Mouse (Mus musculus): ENCODE measurements around the gene Aak1. TPM values are rescaled to one million over a fixed set of nuclear protein-coding genes. Genes with fewer than 3 reads are reported as not detected.
"Not testable (repeated sequence)": the region's sequence is repeated elsewhere in the genome, so short reads cannot be mapped to it uniquely, and the experiment has no call there.

Gene Aak1
- total RNA-seq, 2 experiments from 2014 or later = 26.9 to 29.6 TPM

- intact Hi-C loops (cut with DNase I) = no loop called here
- DNase-seq = no peak
These were observed 196.2 kb downstream of the Aak1 start for GRCm38 (mm10) chr6:87045507-87045906.

GRCm38 (mm10) chr6:87048712-87049111, 199.4 kb downstream of the Aak1 start:
- intact Hi-C loops (cut with DNase I) = loop anchor here (1.0 kb wide), 1 partner anchor 19 kb away; no protein-coding TSS in a partner anchor
- DNase-seq = not testable (repeated sequence)

GRCm38 (mm10) chr6:87051886-87052425, 202.6 kb downstream of the Aak1 start:
- DNase-seq = no peak
- intact Hi-C loops (cut with DNase I) = no loop called here

Other genes with a start within 250 kb of the Aak1 start
- gene Asprv1, start 221.4 kb upstream of the Aak1 start, total RNA-seq (2021) = not detected
- gene Mxd1, start 180.4 kb upstream of the Aak1 start, total RNA-seq (2021) = 1 to 10 TPM; 2.8 TPM
- gene Snrnp27, start 165.0 kb upstream of the Aak1 start, total RNA-seq (2021) = 10 to 100 TPM; 68.9 to 70.2 TPM
- 1 to 10 TPM; 2.4 to 2.7 TPM for gene Gmcl1, start 116.1 kb upstream of the Aak1 start, total RNA-seq (2021)
- gene Anxa4, start 55.9 kb upstream of the Aak1 start, total RNA-seq (2021) = 10 to 100 TPM; 12.9 to 16.8 TPM
- 10 to 100 TPM; 55.8 to 56.2 TPM for gene Nfu1, start 159.7 kb downstream of the Aak1 start, total RNA-seq (2021)
- 10 to 100 TPM; 23.7 to 27.7 TPM for gene Gfpt1, start 193.3 kb downstream of the Aak1 start, total RNA-seq (2021)